In genomic region chr4:155893212-155893690, GRCm38 (mm10) we compare ENCODE assay signal across 8 mouse cellular contexts. TPM values are rescaled to one million over a fixed set of nuclear protein-coding genes. Genes with fewer than 3 reads are reported as not detected.
DNase-seq lines count a peak whose midpoint lies in the region; ATAC-seq lines count a peak whose summit lies in the region.

No protein-coding gene starts in this region.

- WGBS in hindbrain, embryonic 15.5 days, result 65% methylated on average over 8 of the region's 8 CpGs
- 75% methylated on average over 7 of the region's 8 CpGs for WGBS in midbrain, embryonic 12.5 days

- H3K4me1 ChIP-seq in hindbrain, embryonic 15.5 days (replicated peaks), result peaks cover 52% of the 10 kb centered on the region
- peaks cover 42% of the 10 kb centered on the region for H3K4me1 ChIP-seq in midbrain, embryonic 12.5 days

- no peak overlapping the region for H3K27ac ChIP-seq in hindbrain, embryonic 15.5 days (replicated peaks)
- no peak overlapping the region for H3K27ac ChIP-seq in midbrain, embryonic 12.5 days (replicated peaks)

- H3K9me3 ChIP-seq in hindbrain, embryonic 15.5 days, result no peaks in the 10 kb centered on the region
- H3K9me3 ChIP-seq in midbrain, embryonic 12.5 days, result no peaks in the 10 kb centered on the region

- ATAC-seq in hindbrain, embryonic 15.5 days (ENCODE audit: low FRiP score, low read depth), result no peak
- ATAC-seq in midbrain, embryonic 12.5 days (ENCODE audit: low FRiP score, low read depth), result no peak
- no peak for ATAC-seq in megakaryocyte progenitor cell, adult 5-6 weeks (replicated peaks; ENCODE audit: poor library complexity)

- peak overlapping the region; percentile 99 for H3K4me2 ChIP-seq in hindbrain, embryonic 15.5 days
- H3K4me2 ChIP-seq in midbrain, embryonic 12.5 days (replicated peaks), result peak overlapping the region; percentile 96

- H3K4me3 ChIP-seq in hindbrain, embryonic 15.5 days, result peak overlapping the region; percentile 87
- H3K4me3 ChIP-seq in midbrain, embryonic 12.5 days, result peak overlapping the region; percentile 94

- peak; percentile 6 to 27 for DNase-seq in frontal cortex, postnatal 10 days (ENCODE audit: low spot score in 2 of 2)
- no peak for DNase-seq in frontal cortex, postnatal 25 days (ENCODE audit: low spot score in 2 of 2)
- peak; percentile 2 for DNase-seq in thymus, postnatal 14 days
- no peak for DNase-seq in thymus, adult 18-20 months
- DNase-seq in adrenal gland, postnatal 14 days, result no peak

- peak overlapping the region; percentile 95 for H3K9ac ChIP-seq in hindbrain, embryonic 15.5 days
- peak overlapping the region; percentile 94 for H3K9ac ChIP-seq in midbrain, embryonic 12.5 days (replicated peaks)

- H3K27me3 ChIP-seq in hindbrain, embryonic 15.5 days, result no peaks in the 10 kb centered on the region
- H3K27me3 ChIP-seq in midbrain, embryonic 12.5 days, result no peaks in the 10 kb centered on the region

- peaks cover 36% of the 10 kb centered on the region for H3K36me3 ChIP-seq in hindbrain, embryonic 15.5 days
- H3K36me3 ChIP-seq in midbrain, embryonic 12.5 days, result peaks cover 33% of the 10 kb centered on the region

RNA-seq across cellular contexts. Expression of gene Acap3, which starts 1.6 kb away (rescaled TPM):
- polyA plus RNA-seq in hindbrain, embryonic 15.5 days (2015; fragmentation: Nextera tagmentation; extraction: Ambion mirVana), result 68.8 and 74.6 TPM in 2 replicates
- 54.6 and 61.2 TPM in 2 replicates for polyA plus RNA-seq in midbrain, embryonic 12.5 days (2016; fragmentation: Nextera tagmentation; extraction: Ambion mirVana)
- total RNA-seq in adrenal gland, postnatal 14 days (2021), result 20.3 and 25.6 TPM in 2 replicates
- total RNA-seq in megakaryocyte progenitor cell, adult 5-6 weeks (2015), result 7.9 and 8.3 TPM in 2 replicates
- 6.2 and 6.7 TPM in 2 replicates for total RNA-seq in megakaryocyte progenitor cell, adult 5-6 weeks (2017)

RNA-seq across cellular contexts. Expression of gene Pusl1, which starts 1.7 kb away (rescaled TPM):
- polyA plus RNA-seq in hindbrain, embryonic 15.5 days (2015; fragmentation: Nextera tagmentation; extraction: Ambion mirVana), result 58.5 and 62.9 TPM in 2 replicates
- 47.7 and 51.9 TPM in 2 replicates for polyA plus RNA-seq in midbrain, embryonic 12.5 days (2016; fragmentation: Nextera tagmentation; extraction: Ambion mirVana)
- 30.8 and 33.9 TPM in 2 replicates for total RNA-seq in adrenal gland, postnatal 14 days (2021)
- 18.7 and 22.5 TPM in 2 replicates for total RNA-seq in megakaryocyte progenitor cell, adult 5-6 weeks (2015)
- 19.3 and 33.7 TPM in 2 replicates for total RNA-seq in megakaryocyte progenitor cell, adult 5-6 weeks (2017)

RNA-seq across cellular contexts. Expression of gene Ints11, which starts 23.9 kb away (rescaled TPM):
- polyA plus RNA-seq in hindbrain, embryonic 15.5 days (2015; fragmentation: Nextera tagmentation; extraction: Ambion mirVana), result 71.6 and 78.6 TPM in 2 replicates
- polyA plus RNA-seq in midbrain, embryonic 12.5 days (2016; fragmentation: Nextera tagmentation; extraction: Ambion mirVana), result 88.3 and 95.4 TPM in 2 replicates
- 26.4 and 32.5 TPM in 2 replicates for total RNA-seq in adrenal gland, postnatal 14 days (2021)
- total RNA-seq in megakaryocyte progenitor cell, adult 5-6 weeks (2015), result 26.8 and 47.5 TPM in 2 replicates
- 28.5 and 35.9 TPM in 2 replicates for total RNA-seq in megakaryocyte progenitor cell, adult 5-6 weeks (2017)

RNA-seq across cellular contexts. Expression of gene Cptp, which starts 24.0 kb away (rescaled TPM):
- 25.6 and 29.1 TPM in 2 replicates for polyA plus RNA-seq in hindbrain, embryonic 15.5 days (2015; fragmentation: Nextera tagmentation; extraction: Ambion mirVana)
- 21.7 and 23.5 TPM in 2 replicates for polyA plus RNA-seq in midbrain, embryonic 12.5 days (2016; fragmentation: Nextera tagmentation; extraction: Ambion mirVana)
- total RNA-seq in adrenal gland, postnatal 14 days (2021), result 18.4 and 21.6 TPM in 2 replicates
- total RNA-seq in megakaryocyte progenitor cell, adult 5-6 weeks (2015), result 7.6 and 7.8 TPM in 2 replicates
- 8.8 and 9.2 TPM in 2 replicates for total RNA-seq in megakaryocyte progenitor cell, adult 5-6 weeks (2017)

RNA-seq across cellular contexts. Expression of gene Tas1r3, which starts 30.1 kb away (rescaled TPM):
- polyA plus RNA-seq in hindbrain, embryonic 15.5 days (2015; fragmentation: Nextera tagmentation; extraction: Ambion mirVana), result 0.43 and 0.54 TPM in 2 replicates
- polyA plus RNA-seq in midbrain, embryonic 12.5 days (2016; fragmentation: Nextera tagmentation; extraction: Ambion mirVana), result 0.51 and 0.57 TPM in 2 replicates
- total RNA-seq in adrenal gland, postnatal 14 days (2021), result 0.19 and 0.56 TPM in 2 replicates
- 0.07 and 0.10 TPM in 2 replicates for total RNA-seq in megakaryocyte progenitor cell, adult 5-6 weeks (2015)
- total RNA-seq in megakaryocyte progenitor cell, adult 5-6 weeks (2017), result 0.17 TPM in 2 replicates

Comparison
In these comparisons a context has a peak if more than half of its experiments do, and no peak if none do; other contexts are left out.
1. DNase-seq: peak in frontal cortex, postnatal 10 days (2 of 2) and thymus, postnatal 14 days (single experiment); none in frontal cortex, postnatal 25 days (0 of 2), thymus, adult 18-20 months (0 of 2) and adrenal gland, postnatal 14 days (single experiment).